26 mouse cellular contexts compared by ENCODE assay signal in the genomic region with DNA sequence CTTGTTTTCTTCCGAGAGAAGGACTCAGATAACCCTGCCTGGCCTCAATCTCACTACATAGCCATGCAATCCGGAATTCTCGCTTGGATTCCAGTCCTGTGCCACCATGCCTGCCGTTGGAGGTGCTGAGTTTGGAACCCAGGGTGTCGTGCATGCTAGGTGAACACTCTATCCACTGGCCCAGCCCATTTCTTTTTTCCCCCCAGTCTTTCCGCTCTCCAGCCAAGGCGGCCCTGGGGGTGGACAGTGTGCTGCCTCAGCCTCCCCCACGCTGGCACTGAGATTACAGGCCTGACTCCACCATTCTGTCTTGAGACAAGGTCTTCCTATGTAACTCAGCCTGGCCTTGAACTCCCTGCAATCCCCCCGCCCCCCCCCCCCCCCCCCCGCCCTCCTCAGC. TPM values are rescaled to one million over a fixed set of nuclear protein-coding genes. Genes with fewer than 3 reads are reported as not detected.
DNase-seq lines count a peak whose midpoint lies in the region; ATAC-seq and TF ChIP-seq lines count a peak whose summit lies in the region.
"Had no signal": no experiment of that assay in that cellular context is flagged by ENCODE, and none has a peak within 500 bp of the region (broad histone marks: within the 10 kb centered on the region; RNA-seq: fewer than 3 reads in every experiment).

No protein-coding gene starts in this region.

- no peak for TF ChIP-seq CTCF in kidney, adult 2 months (conservative IDR thresholded peaks at IDR 0.05; ENCODE audit: insufficient read depth, insufficient read length, low read depth, low read length)
- TF ChIP-seq CTCF in stomach, postnatal 0 days (IDR thresholded peaks at IDR 0.05; ENCODE audit: low read depth), result no peak

- H3K27ac ChIP-seq in heart, embryonic 10.5 days, result 0 out of 2 replicates have a peak overlapping the region, but pooled peaks have one; percentile 83
- H3K27ac ChIP-seq in kidney, embryonic 16.5 days (ENCODE audit: low read length), result 0 out of 2 replicates have a peak overlapping the region, but pooled peaks have one; percentile 28
- H3K27ac ChIP-seq in kidney, adult 2 months (ENCODE audit: insufficient read depth, low read depth, low read length), result no peak overlapping the region
- peak overlapping the region; percentile 11; the same call in 1 of the 2 replicates for H3K27ac ChIP-seq in stomach, embryonic 16.5 days (ENCODE audit: low read length)
- no peak overlapping the region for H3K27ac ChIP-seq in stomach, postnatal 0 days (replicated peaks)
- H3K27ac ChIP-seq: liver, embryonic 15.5 days had no signal

- intact Hi-C loops in heart, postnatal 14 days (cut with DNase I), result loop anchor here (2.0 kb wide), 1 partner anchor 29 kb away; no protein-coding TSS in a partner anchor

- H3K36me3 ChIP-seq in heart, embryonic 10.5 days, result peaks cover 22% of the 10 kb centered on the region
- H3K36me3 ChIP-seq in kidney, embryonic 16.5 days (ENCODE audit: insufficient read depth, low read length), result peaks cover 13% of the 10 kb centered on the region
- H3K36me3 ChIP-seq in kidney, adult 2 months (ENCODE audit: control insufficient read depth, insufficient read depth, low read length), result no peaks in the 10 kb centered on the region
- H3K36me3 ChIP-seq in stomach, embryonic 16.5 days (ENCODE audit: control insufficient read depth, insufficient read depth, low read length), result no peaks in the 10 kb centered on the region
- H3K36me3 ChIP-seq in stomach, postnatal 0 days (ENCODE audit: control insufficient read depth, insufficient read depth, low read length), result no peaks in the 10 kb centered on the region
- H3K36me3 ChIP-seq: liver, embryonic 15.5 days had no signal

- H3K4me2 ChIP-seq in kidney, embryonic 16.5 days (replicated peaks; ENCODE audit: low read depth, low read length), result no peak overlapping the region
- H3K4me2 ChIP-seq in stomach, embryonic 16.5 days (ENCODE audit: low read depth, low read length), result peak overlapping the region; percentile 83; the same call in 1 of the 2 replicates
- H3K4me2 ChIP-seq in stomach, postnatal 0 days (replicated peaks; ENCODE audit: low read depth), result no peak overlapping the region
- H3K4me2 ChIP-seq: liver, embryonic 15.5 days had no signal

- H3K27me3 ChIP-seq in heart, embryonic 10.5 days (ENCODE audit: insufficient read depth, poor library complexity, severe bottlenecking), result no peaks in the 10 kb centered on the region
- H3K27me3 ChIP-seq in kidney, embryonic 16.5 days (ENCODE audit: insufficient read depth, low read length), result no peaks in the 10 kb centered on the region
- no peaks in the 10 kb centered on the region for H3K27me3 ChIP-seq in kidney, adult 2 months (replicated peaks; ENCODE audit: control insufficient read depth, insufficient read depth, low read length)
- H3K27me3 ChIP-seq in stomach, embryonic 16.5 days (ENCODE audit: control insufficient read depth, insufficient read depth, low read length), result no peaks in the 10 kb centered on the region
- H3K27me3 ChIP-seq in stomach, postnatal 0 days (ENCODE audit: control insufficient read depth, insufficient read depth, low read length), result no peaks in the 10 kb centered on the region
- H3K27me3 ChIP-seq: liver, embryonic 15.5 days; Patski had no signal

- TF ChIP-seq POLR2A in kidney, adult 2 months (IDR thresholded peaks at IDR 0.05; ENCODE audit: low read depth, low read length), result no peak

- no peaks in the 10 kb centered on the region for H3K9me3 ChIP-seq in heart, embryonic 10.5 days
- H3K9me3 ChIP-seq in kidney, embryonic 16.5 days (ENCODE audit: low read length), result no peaks in the 10 kb centered on the region
- H3K9me3 ChIP-seq in stomach, embryonic 16.5 days (replicated peaks; ENCODE audit: control insufficient read depth, low read length), result no peaks in the 10 kb centered on the region
- no peaks in the 10 kb centered on the region for H3K9me3 ChIP-seq in stomach, postnatal 0 days (ENCODE audit: control insufficient read depth, low read length)
- H3K9me3 ChIP-seq: forebrain, embryonic 10.5 days; liver, embryonic 15.5 days had no signal

- peak overlapping the region; percentile 81; the same call in 1 of the 2 replicates for H3K4me3 ChIP-seq in heart, embryonic 10.5 days
- no peak overlapping the region for H3K4me3 ChIP-seq in kidney, embryonic 16.5 days (ENCODE audit: low read length)
- no peak overlapping the region for H3K4me3 ChIP-seq in kidney, adult 2 months (ENCODE audit: insufficient read depth, low read depth, low read length)
- no peak overlapping the region for H3K4me3 ChIP-seq in stomach, embryonic 16.5 days (replicated peaks; ENCODE audit: low read length)
- H3K4me3 ChIP-seq in stomach, postnatal 0 days (ENCODE audit: low read depth, low read length), result no peak overlapping the region
- H3K4me3 ChIP-seq: liver, embryonic 15.5 days had no signal

- TF ChIP-seq EP300 in stomach, postnatal 0 days (optimal IDR thresholded peaks at IDR 0.05), result no peak

- 63% methylated on average over 8 of the region's 10 CpGs for WGBS in heart, embryonic 10.5 days
- 60% methylated on average over 8 of the region's 10 CpGs for WGBS in kidney, embryonic 16.5 days
- 75% methylated on average over 8 of the region's 10 CpGs for WGBS in kidney, adult 2 months
- 66% methylated on average over 9 of the region's 10 CpGs for WGBS in stomach, embryonic 16.5 days
- 70% methylated on average over 8 of the region's 10 CpGs for WGBS in stomach, postnatal 0 days

- no peak for DNase-seq in heart, embryonic 10.5 days (ENCODE audit: low spot score)
- DNase-seq in heart, postnatal 14 days, result no peak
- no peak for DNase-seq in kidney, adult 2 months
- DNase-seq in stomach, postnatal 0 days (ENCODE audit: low spot score), result no peak
- DNase-seq in thymus, postnatal 0 days (ENCODE audit: low spot score), result no peak
- DNase-seq: cerebellum, adult 18-20 months; cerebellum, postnatal 25 days; embryo, embryonic 11 days; forebrain, postnatal 0 days; midbrain, embryonic 14.5 days; thymus, postnatal 4 days had no signal

- no peak overlapping the region for H3K9ac ChIP-seq in kidney, embryonic 16.5 days (replicated peaks; ENCODE audit: low read length)
- no peak overlapping the region for H3K9ac ChIP-seq in stomach, embryonic 16.5 days (ENCODE audit: low read length)
- H3K9ac ChIP-seq in stomach, postnatal 0 days (ENCODE audit: low read length), result no peak overlapping the region
- H3K9ac ChIP-seq: forebrain, postnatal 0 days; liver, embryonic 15.5 days had no signal

- no peak for ATAC-seq in kidney, embryonic 16.5 days (ENCODE audit: low FRiP score, low TSS enrichment)
- ATAC-seq in stomach, embryonic 16.5 days (ENCODE audit: insufficient read depth, low FRiP score), result no peak
- ATAC-seq in stomach, postnatal 0 days (ENCODE audit: low FRiP score, low TSS enrichment), result no peak
- ATAC-seq: forebrain, postnatal 0 days; lung, postnatal 0 days had no signal

- H3K4me1 ChIP-seq in heart, embryonic 10.5 days, result peaks cover 76% of the 10 kb centered on the region
- peaks cover 68% of the 10 kb centered on the region for H3K4me1 ChIP-seq in kidney, embryonic 16.5 days (ENCODE audit: insufficient read depth, low read length)
- H3K4me1 ChIP-seq in kidney, adult 2 months (ENCODE audit: control insufficient read depth, insufficient read depth, low read length), result peaks cover 8% of the 10 kb centered on the region; the same call in 1 of the 2 replicates
- H3K4me1 ChIP-seq in stomach, embryonic 16.5 days (ENCODE audit: control insufficient read depth, insufficient read depth, low read length), result peaks cover 63% of the 10 kb centered on the region
- H3K4me1 ChIP-seq in stomach, postnatal 0 days (replicated peaks; ENCODE audit: control insufficient read depth, insufficient read depth), result peaks cover 17% of the 10 kb centered on the region

RNA-seq across cellular contexts. Expression of a gene that starts 4.3 kb away (rescaled TPM):
- polyA plus RNA-seq in heart, embryonic 10.5 days (2016; fragmentation: Nextera tagmentation; extraction: Ambion mirVana), result 130 and 138 TPM in 2 replicates
- total RNA-seq in heart, postnatal 14 days (2021), result 10 to 100 TPM; 37.2 to 39.7 TPM
- polyA plus RNA-seq in kidney, embryonic 16.5 days (2015; fragmentation: Nextera tagmentation; extraction: Ambion mirVana), result 150 and 157 TPM in 2 replicates
- polyA plus RNA-seq in kidney, adult 2 months (2012; rRNA removed), result 44.5 and 47.7 TPM in 2 replicates
- polyA plus RNA-seq in stomach, embryonic 16.5 days (2015; fragmentation: Nextera tagmentation; extraction: Ambion mirVana), result 98.6 and 104 TPM in 2 replicates
- 82.2 and 83.8 TPM in 2 replicates for polyA plus RNA-seq in stomach, postnatal 0 days (2015; fragmentation: Nextera tagmentation; extraction: Ambion mirVana)
- 7.0 and 7.1 TPM in 2 replicates for polyA plus RNA-seq in thymus, postnatal 0 days (2015; fragmentation: Nextera tagmentation; extraction: Ambion mirVana)

RNA-seq across cellular contexts. Expression of a gene that starts 24.8 kb away (rescaled TPM):
- 140 and 193 TPM in 2 replicates for polyA plus RNA-seq in heart, embryonic 10.5 days (2016; fragmentation: Nextera tagmentation; extraction: Ambion mirVana)
- 100 to 1,000 TPM; 225 to 236 TPM for total RNA-seq in heart, postnatal 14 days (2021)
- 280 and 309 TPM in 2 replicates for polyA plus RNA-seq in kidney, embryonic 16.5 days (2015; fragmentation: Nextera tagmentation; extraction: Ambion mirVana)
- polyA plus RNA-seq in kidney, adult 2 months (2012; rRNA removed), result 237 and 272 TPM in 2 replicates
- 118 and 122 TPM in 2 replicates for polyA plus RNA-seq in stomach, embryonic 16.5 days (2015; fragmentation: Nextera tagmentation; extraction: Ambion mirVana)
- 87.5 and 103 TPM in 2 replicates for polyA plus RNA-seq in stomach, postnatal 0 days (2015; fragmentation: Nextera tagmentation; extraction: Ambion mirVana)
- 29.7 and 30.9 TPM in 2 replicates for polyA plus RNA-seq in thymus, postnatal 0 days (2015; fragmentation: Nextera tagmentation; extraction: Ambion mirVana)
- total RNA-seq: granulocyte monocyte progenitor cell, adult 5-6 weeks; megakaryocyte progenitor cell, adult 5-6 weeks had no signal

RNA-seq across cellular contexts. Expression of a gene that starts 30.7 kb away (rescaled TPM):
- polyA plus RNA-seq in heart, embryonic 10.5 days (2016; fragmentation: Nextera tagmentation; extraction: Ambion mirVana), result 237 and 260 TPM in 2 replicates
- total RNA-seq in heart, postnatal 14 days (2021), result 100 to 1,000 TPM; 107 to 120 TPM
- 136 and 153 TPM in 2 replicates for polyA plus RNA-seq in kidney, embryonic 16.5 days (2015; fragmentation: Nextera tagmentation; extraction: Ambion mirVana)
- polyA plus RNA-seq in kidney, adult 2 months (2012; rRNA removed), result 83.9 and 86.3 TPM in 2 replicates
- 65.2 and 81.8 TPM in 2 replicates for polyA plus RNA-seq in stomach, embryonic 16.5 days (2015; fragmentation: Nextera tagmentation; extraction: Ambion mirVana)
- polyA plus RNA-seq in stomach, postnatal 0 days (2015; fragmentation: Nextera tagmentation; extraction: Ambion mirVana), result 98.0 and 105 TPM in 2 replicates
- 132 and 140 TPM in 2 replicates for polyA plus RNA-seq in thymus, postnatal 0 days (2015; fragmentation: Nextera tagmentation; extraction: Ambion mirVana)

RNA-seq across cellular contexts. Expression of a gene that starts 47.0 kb away (rescaled TPM):
- polyA plus RNA-seq in heart, embryonic 10.5 days (2016; fragmentation: Nextera tagmentation; extraction: Ambion mirVana), result 326 and 523 TPM in 2 replicates
- 100 to 1,000 TPM; 243 to 352 TPM for total RNA-seq in heart, postnatal 14 days (2021)
- polyA plus RNA-seq in kidney, embryonic 16.5 days (2015; fragmentation: Nextera tagmentation; extraction: Ambion mirVana), result 291 and 312 TPM in 2 replicates
- 922 and 939 TPM in 2 replicates for polyA plus RNA-seq in kidney, adult 2 months (2012; rRNA removed)
- 385 and 438 TPM in 2 replicates for polyA plus RNA-seq in stomach, embryonic 16.5 days (2015; fragmentation: Nextera tagmentation; extraction: Ambion mirVana)
- 383 and 436 TPM in 2 replicates for polyA plus RNA-seq in stomach, postnatal 0 days (2015; fragmentation: Nextera tagmentation; extraction: Ambion mirVana)
- polyA plus RNA-seq in thymus, postnatal 0 days (2015; fragmentation: Nextera tagmentation; extraction: Ambion mirVana), result 624 and 627 TPM in 2 replicates

RNA-seq across cellular contexts. Expression of a gene that starts 50.6 kb away (rescaled TPM):
- 1.1 and 1.2 TPM in 2 replicates for polyA plus RNA-seq in heart, embryonic 10.5 days (2016; fragmentation: Nextera tagmentation; extraction: Ambion mirVana)
- total RNA-seq in heart, postnatal 14 days (2021), result not detected
- 9.4 and 12.2 TPM in 2 replicates for polyA plus RNA-seq in kidney, embryonic 16.5 days (2015; fragmentation: Nextera tagmentation; extraction: Ambion mirVana)
- polyA plus RNA-seq in kidney, adult 2 months (2012; rRNA removed), result 24.4 and 32.6 TPM in 2 replicates
- 31.2 and 32.9 TPM in 2 replicates for polyA plus RNA-seq in stomach, embryonic 16.5 days (2015; fragmentation: Nextera tagmentation; extraction: Ambion mirVana)
- polyA plus RNA-seq in stomach, postnatal 0 days (2015; fragmentation: Nextera tagmentation; extraction: Ambion mirVana), result 44.4 and 48.5 TPM in 2 replicates
- polyA plus RNA-seq in thymus, postnatal 0 days (2015; fragmentation: Nextera tagmentation; extraction: Ambion mirVana), result 2.6 and 4.2 TPM in 2 replicates
- total RNA-seq: adrenal gland, postnatal 36 days; gastrocnemius, adult 18-20 months; granulocyte monocyte progenitor cell, adult 5-6 weeks; hematopoietic stem cell, adult 5-6 weeks; layer of hippocampus, adult 18-20 months; layer of hippocampus, postnatal 25 days; left cerebral cortex, postnatal 10 days; megakaryocyte progenitor cell, adult 5-6 weeks had no signal
- polyA plus RNA-seq: midbrain, embryonic 14.5 days; testis, adult 2 months had no signal

Comparison
In these comparisons a context has a peak if more than half of its experiments do, and no peak if none do; other contexts are left out.
1. H3K27ac ChIP-seq: peak in heart, embryonic 10.5 days (single experiment), kidney, embryonic 16.5 days (single experiment) and stomach, embryonic 16.5 days (single experiment); none in kidney, adult 2 months (single experiment) and stomach, postnatal 0 days (single experiment).